7 mouse cellular contexts compared by ENCODE assay signal in genomic region chr4:116074145-116074675, GRCm38 (mm10). TPM values are rescaled to one million over a fixed set of nuclear protein-coding genes. Genes with fewer than 3 reads are reported as not detected.
DNase-seq lines count a peak whose midpoint lies in the region; ATAC-seq lines count a peak whose summit lies in the region.

No protein-coding gene starts in this region.

- H3K27ac ChIP-seq in hindbrain, embryonic 12.5 days: no peak overlapping the region; the same call in 1 of the 2 replicates

- H3K4me2 ChIP-seq in hindbrain, embryonic 12.5 days (replicated peaks): peak overlapping the region; percentile 85

- no peaks in the 10 kb centered on the region for H3K27me3 ChIP-seq in hindbrain, embryonic 12.5 days

- H3K36me3 ChIP-seq in hindbrain, embryonic 12.5 days: peaks cover 14% of the 10 kb centered on the region

- peak overlapping the region; percentile 95 for H3K4me3 ChIP-seq in hindbrain, embryonic 12.5 days

- H3K4me1 ChIP-seq in hindbrain, embryonic 12.5 days: peaks cover 28% of the 10 kb centered on the region

- no peak for ATAC-seq in hindbrain, embryonic 12.5 days (ENCODE audit: low FRiP score)

- H3K9ac ChIP-seq in hindbrain, embryonic 12.5 days: peak overlapping the region; percentile 70

- WGBS in hindbrain, embryonic 12.5 days: 3% methylated on average over 8 of the region's 8 CpGs

- peak; percentile 71 for DNase-seq in 3T3-L1 (ENCODE audit: low read depth, low spot score)
- peak; percentile 80 for DNase-seq in 416B (ENCODE audit: low read depth)
- DNase-seq in embryo, embryonic 11 days: peak; percentile 39
- peak; percentile 7 for DNase-seq in mesoderm, embryonic 11.5 days (ENCODE audit: low read depth, low spot score)
- DNase-seq in right cerebral cortex, postnatal 36 days (ENCODE audit: low spot score in 2 of 2): no peak
- no peak for DNase-seq in urinary bladder, adult 2 months (ENCODE audit: low spot score)

- H3K9me3 ChIP-seq in hindbrain, embryonic 12.5 days (replicated peaks): no peaks in the 10 kb centered on the region

RNA-seq across cellular contexts. Expression of gene Uqcrh, which starts 0.7 kb away (rescaled TPM):
- polyA plus RNA-seq in hindbrain, embryonic 12.5 days (2016; fragmentation: Nextera tagmentation; extraction: Ambion mirVana): 333 and 361 TPM in 2 replicates
- polyA plus RNA-seq in urinary bladder, adult 2 months (2012; rRNA removed): 669 and 757 TPM in 2 replicates

RNA-seq across cellular contexts. Expression of gene Lrrc41, which starts 0.9 kb away (rescaled TPM):
- polyA plus RNA-seq in hindbrain, embryonic 12.5 days (2016; fragmentation: Nextera tagmentation; extraction: Ambion mirVana): 72.8 and 73.8 TPM in 2 replicates
- polyA plus RNA-seq in urinary bladder, adult 2 months (2012; rRNA removed): 25.8 and 26.4 TPM in 2 replicates

RNA-seq across cellular contexts. Expression of gene Nsun4, which starts 20.5 kb away (rescaled TPM):
- polyA plus RNA-seq in hindbrain, embryonic 12.5 days (2016; fragmentation: Nextera tagmentation; extraction: Ambion mirVana): 16.3 and 21.1 TPM in 2 replicates
- 10.3 and 11.1 TPM in 2 replicates for polyA plus RNA-seq in urinary bladder, adult 2 months (2012; rRNA removed)

RNA-seq across cellular contexts. Expression of gene Rad54l, which starts 49.3 kb away (rescaled TPM):
- 28.3 and 28.5 TPM in 2 replicates for polyA plus RNA-seq in hindbrain, embryonic 12.5 days (2016; fragmentation: Nextera tagmentation; extraction: Ambion mirVana)
- polyA plus RNA-seq in urinary bladder, adult 2 months (2012; rRNA removed): 1.1 and 1.3 TPM in 2 replicates

RNA-seq across cellular contexts. Expression of gene Pomgnt1, which starts 49.4 kb away (rescaled TPM):
- polyA plus RNA-seq in hindbrain, embryonic 12.5 days (2016; fragmentation: Nextera tagmentation; extraction: Ambion mirVana): 62.7 and 67.5 TPM in 2 replicates
- polyA plus RNA-seq in urinary bladder, adult 2 months (2012; rRNA removed): 62.6 and 72.7 TPM in 2 replicates

Comparison
In these comparisons a context has a peak if more than half of its experiments do, and no peak if none do; other contexts are left out.
1. DNase-seq: peak in 3T3-L1 (single experiment), 416B (single experiment), embryo, embryonic 11 days (single experiment) and mesoderm, embryonic 11.5 days (single experiment); none in right cerebral cortex, postnatal 36 days (0 of 2) and urinary bladder, adult 2 months (single experiment).